Mouse (Mus musculus): Measurements from ENCODE around the gene Cdkal1. TPM values are rescaled to one million over a fixed set of nuclear protein-coding genes. Genes with fewer than 3 reads are reported as not detected.

Cdkal1 gene
- total and polyA plus RNA-seq, 3 experiments: 3.9 to 30.3 (median 29.9) TPM

GRCm38 (mm10) chr13:29356158-29356485 is 499.4 kb downstream of the Cdkal1 start:
- Histone ChIP-seq H3K27ac (peak overlapping the region; percentile 27), H3K4me1 (ENCODE audit: control insufficient read depth, insufficient read depth, low read length) (peaks cover 2% of the 10 kb centered on the region; the same call in 1 of the 2 replicates), H3K9ac (ENCODE audit: low read depth, low read length) (no peak overlapping the region), H3K4me3 (no peak overlapping the region), H3K36me3 (ENCODE audit: control insufficient read depth, insufficient read depth, low read length) (peaks cover 3% of the 10 kb centered on the region; the same call in 1 of the 2 replicates), H3K27me3 (ENCODE audit: control insufficient read depth, insufficient read depth, low read length) (no peaks in the 10 kb centered on the region), H3K79me2 (replicated peaks; ENCODE audit: control insufficient read depth, insufficient read depth, low read length) (no peaks in the 10 kb centered on the region)
- peak in 1 of 2 experiments; percentile 17 for DNase-seq
- 22% methylated on average over 10 of the region's 10 CpGs for WGBS
- intact Hi-C loops (cut with DNase I): no loop called here
- no peak for TF ChIP-seq POLR2A (IDR thresholded peaks at IDR 0.05; ENCODE audit: insufficient read depth, low read depth, low read length)
- TF ChIP-seq CTCF (IDR thresholded peaks at IDR 0.05): no peak
- TF ChIP-seq EP300 (IDR thresholded peaks at IDR 0.05; ENCODE audit: insufficient read depth, low read depth, low read length): no peak

GRCm38 (mm10) chr13:29355484-29356157 is 499.9 kb downstream of the Cdkal1 start:
- no peak for TF ChIP-seq EP300 (IDR thresholded peaks at IDR 0.05; ENCODE audit: insufficient read depth, low read depth, low read length)
- TF ChIP-seq POLR2A (IDR thresholded peaks at IDR 0.05; ENCODE audit: insufficient read depth, low read depth, low read length): no peak
- no peak for TF ChIP-seq CTCF (IDR thresholded peaks at IDR 0.05)
- H3K36me3 ChIP-seq (ENCODE audit: control insufficient read depth, insufficient read depth, low read length): peaks cover 3% of the 10 kb centered on the region; the same call in 1 of the 2 replicates
- H3K79me2 ChIP-seq (replicated peaks; ENCODE audit: control insufficient read depth, insufficient read depth, low read length): no peaks in the 10 kb centered on the region
- intact Hi-C loops (cut with DNase I): no loop called here
- peak overlapping the region; percentile 27 for H3K27ac ChIP-seq
- H3K4me1 ChIP-seq (ENCODE audit: control insufficient read depth, insufficient read depth, low read length): peaks cover 2% of the 10 kb centered on the region; the same call in 1 of the 2 replicates
- no peak overlapping the region for H3K4me3 ChIP-seq
- no peak overlapping the region for H3K9ac ChIP-seq (ENCODE audit: low read depth, low read length)
- DNase-seq: no peak
- 30% methylated on average over 3 of the region's 3 CpGs for WGBS
- H3K27me3 ChIP-seq (ENCODE audit: control insufficient read depth, insufficient read depth, low read length): no peaks in the 10 kb centered on the region

GRCm38 (mm10) chr13:29354943-29355342 is 500.5 kb downstream of the Cdkal1 start:
- Histone ChIP-seq H3K4me1 (ENCODE audit: control insufficient read depth, insufficient read depth, low read length) (peaks cover 2% of the 10 kb centered on the region; the same call in 1 of the 2 replicates), H3K4me3 (no peak overlapping the region), H3K9ac (ENCODE audit: low read depth, low read length) (no peak overlapping the region), H3K27me3 (ENCODE audit: control insufficient read depth, insufficient read depth, low read length) (no peaks in the 10 kb centered on the region), H3K36me3 (ENCODE audit: control insufficient read depth, insufficient read depth, low read length) (peaks cover 3% of the 10 kb centered on the region; the same call in 1 of the 2 replicates), H3K27ac (no peak overlapping the region), H3K79me2 (replicated peaks; ENCODE audit: control insufficient read depth, insufficient read depth, low read length) (no peaks in the 10 kb centered on the region)
- intact Hi-C loops (cut with DNase I): no loop called here
- DNase-seq: no peak
- TF ChIP-seq CTCF (IDR thresholded peaks at IDR 0.05) (no peak), EP300 (IDR thresholded peaks at IDR 0.05; ENCODE audit: insufficient read depth, low read depth, low read length) (no peak), POLR2A (IDR thresholded peaks at IDR 0.05; ENCODE audit: insufficient read depth, low read depth, low read length) (no peak)
- 91% methylated on average over 4 of the region's 4 CpGs for WGBS

- intact Hi-C loops (cut with DNase I): no loop called here
- Histone ChIP-seq H3K27ac (no peak overlapping the region), H3K27me3 (ENCODE audit: control insufficient read depth, insufficient read depth, low read length) (no peaks in the 10 kb centered on the region), H3K4me1 (ENCODE audit: control insufficient read depth, insufficient read depth, low read length) (peaks cover 2% of the 10 kb centered on the region; the same call in 1 of the 2 replicates), H3K4me3 (no peak overlapping the region), H3K9ac (ENCODE audit: low read depth, low read length) (no peak overlapping the region), H3K36me3 (ENCODE audit: control insufficient read depth, insufficient read depth, low read length) (peaks cover 3% of the 10 kb centered on the region; the same call in 1 of the 2 replicates), H3K79me2 (replicated peaks; ENCODE audit: control insufficient read depth, insufficient read depth, low read length) (no peaks in the 10 kb centered on the region)
- no peak for DNase-seq
- TF ChIP-seq CTCF (IDR thresholded peaks at IDR 0.05) (no peak), POLR2A (IDR thresholded peaks at IDR 0.05; ENCODE audit: insufficient read depth, low read depth, low read length) (no peak), EP300 (IDR thresholded peaks at IDR 0.05; ENCODE audit: insufficient read depth, low read depth, low read length) (no peak)
- WGBS: 91% methylated on average over 5 of the region's 5 CpGs
These were observed 501.5 kb downstream of the Cdkal1 start for GRCm38 (mm10) chr13:29353888-29354415.

- TF ChIP-seq POLR2A (IDR thresholded peaks at IDR 0.05; ENCODE audit: insufficient read depth, low read depth, low read length) (no peak), CTCF (IDR thresholded peaks at IDR 0.05) (no peak), EP300 (IDR thresholded peaks at IDR 0.05; ENCODE audit: insufficient read depth, low read depth, low read length) (no peak)
- no peak overlapping the region for H3K9ac ChIP-seq (ENCODE audit: low read depth, low read length)
- H3K4me3 ChIP-seq: no peak overlapping the region
- no peaks in the 10 kb centered on the region for H3K79me2 ChIP-seq (replicated peaks; ENCODE audit: control insufficient read depth, insufficient read depth, low read length)
- H3K27me3 ChIP-seq (ENCODE audit: control insufficient read depth, insufficient read depth, low read length): no peaks in the 10 kb centered on the region
- H3K4me1 ChIP-seq (ENCODE audit: control insufficient read depth, insufficient read depth, low read length): no peaks in the 10 kb centered on the region; the same call in 1 of the 2 replicates
- no peak overlapping the region for H3K27ac ChIP-seq
- 90% methylated on average over 9 of the region's 9 CpGs for WGBS
- intact Hi-C loops (cut with DNase I): no loop called here
- DNase-seq: no peak
- H3K36me3 ChIP-seq (ENCODE audit: control insufficient read depth, insufficient read depth, low read length): no peaks in the 10 kb centered on the region
These were observed 504.3 kb downstream of the Cdkal1 start for GRCm38 (mm10) chr13:29351023-29351684.

GRCm38 (mm10) chr13:29350004-29350403 is 505.5 kb downstream of the Cdkal1 start:
- no peaks in the 10 kb centered on the region for H3K4me1 ChIP-seq (ENCODE audit: control insufficient read depth, insufficient read depth, low read length)
- no peaks in the 10 kb centered on the region for H3K79me2 ChIP-seq (replicated peaks; ENCODE audit: control insufficient read depth, insufficient read depth, low read length)
- no peak overlapping the region for H3K4me3 ChIP-seq
- no peak for DNase-seq
- H3K36me3 ChIP-seq (ENCODE audit: control insufficient read depth, insufficient read depth, low read length): no peaks in the 10 kb centered on the region
- no peak overlapping the region for H3K27ac ChIP-seq
- no peak overlapping the region for H3K9ac ChIP-seq (ENCODE audit: low read depth, low read length)
- intact Hi-C loops (cut with DNase I): no loop called here
- TF ChIP-seq CTCF (IDR thresholded peaks at IDR 0.05) (no peak), POLR2A (IDR thresholded peaks at IDR 0.05; ENCODE audit: insufficient read depth, low read depth, low read length) (no peak), EP300 (IDR thresholded peaks at IDR 0.05; ENCODE audit: insufficient read depth, low read depth, low read length) (no peak)
- H3K27me3 ChIP-seq (ENCODE audit: control insufficient read depth, insufficient read depth, low read length): no peaks in the 10 kb centered on the region
- 70% methylated on average over 4 of the region's 4 CpGs for WGBS
